Mouse (Mus musculus) MEL (cell line): ENCODE results near the gene Abhd8.

ENCODE experiments used
- CTCF ChIP-seq, 3 experiments: IDR thresholded peaks in 2 of 3; conservative IDR thresholded peaks in 1 of 3; 2 replicates each; pipeline ENCODE4 v1.5.1; 2011 to 2012; ENCODE audit warnings: low read length in 3 of 3, low read depth in 2 of 3, mild to moderate bottlenecking in 2 of 3, improper control_type of control experiment in 1 of 3, inconsistent platforms in 1 of 3, mixed read lengths in 1 of 3, moderate library complexity in 1 of 3; ENCODE audit not compliant: control insufficient read depth in 1 of 3, insufficient read depth in 1 of 3, poor library complexity in 1 of 3, severe bottlenecking in 1 of 3
- E2F4 ChIP-seq: IDR thresholded peaks from 2 replicates; pipeline ENCODE4 v1.6.1; 2011; ENCODE audit warnings: low read depth, low read length, improper control_type of control experiment, borderline replicate concordance
- GATA1 ChIP-seq: IDR thresholded peaks from 2 replicates; pipeline ENCODE4 v1.6.1; 2011; ENCODE audit warnings: low read depth, low read length, improper control_type of control experiment
- HCFC1 ChIP-seq: IDR thresholded peaks from 2 replicates; pipeline ENCODE4 v1.6.1; 2012; ENCODE audit warnings: low read depth, mild to moderate bottlenecking, inconsistent platforms, low read length, improper control_type of control experiment, moderate library complexity
- MAX ChIP-seq: IDR thresholded peaks from 2 replicates; pipeline ENCODE4 v1.6.1; 2011; ENCODE audit warnings: low read length, improper control_type of control experiment
- MEF2A ChIP-seq: IDR thresholded peaks from 2 replicates; pipeline ENCODE4 v1.6.1; 2014; ENCODE audit warnings: low read depth, mild to moderate bottlenecking, inconsistent platforms, low read length, improper control_type of control experiment; ENCODE audit not compliant: poor library complexity, insufficient replicate concordance, severe bottlenecking; ENCODE audit errors: extremely low read depth
- POLR2A ChIP-seq, 2 experiments: IDR thresholded peaks; 2 replicates each; pipeline ENCODE4 v1.6.1; 2011 to 2012; ENCODE audit warnings: low read length in 2 of 2, mild to moderate bottlenecking in 2 of 2, control low read depth in 1 of 2, improper control_type of control experiment in 1 of 2, low read depth in 1 of 2, moderate library complexity in 1 of 2; ENCODE audit not compliant: control insufficient read depth in 1 of 2, insufficient read depth in 1 of 2, poor library complexity in 1 of 2
- RAD21 ChIP-seq: IDR thresholded peaks from 2 replicates; pipeline ENCODE4 v1.6.1; 2011; ENCODE audit warnings: mild to moderate bottlenecking, low read depth, low read length, improper control_type of control experiment
- SIN3A ChIP-seq: IDR thresholded peaks from 2 replicates; pipeline ENCODE4 v1.6.1; 2012; ENCODE audit warnings: low read length, improper control_type of control experiment, inconsistent platforms
- USF1 ChIP-seq: IDR thresholded peaks from 2 replicates; pipeline ENCODE4 v1.6.1; 2014; ENCODE audit warnings: low read depth, mild to moderate bottlenecking, inconsistent platforms, low read length, improper control_type of control experiment, moderate library complexity

DNA sequence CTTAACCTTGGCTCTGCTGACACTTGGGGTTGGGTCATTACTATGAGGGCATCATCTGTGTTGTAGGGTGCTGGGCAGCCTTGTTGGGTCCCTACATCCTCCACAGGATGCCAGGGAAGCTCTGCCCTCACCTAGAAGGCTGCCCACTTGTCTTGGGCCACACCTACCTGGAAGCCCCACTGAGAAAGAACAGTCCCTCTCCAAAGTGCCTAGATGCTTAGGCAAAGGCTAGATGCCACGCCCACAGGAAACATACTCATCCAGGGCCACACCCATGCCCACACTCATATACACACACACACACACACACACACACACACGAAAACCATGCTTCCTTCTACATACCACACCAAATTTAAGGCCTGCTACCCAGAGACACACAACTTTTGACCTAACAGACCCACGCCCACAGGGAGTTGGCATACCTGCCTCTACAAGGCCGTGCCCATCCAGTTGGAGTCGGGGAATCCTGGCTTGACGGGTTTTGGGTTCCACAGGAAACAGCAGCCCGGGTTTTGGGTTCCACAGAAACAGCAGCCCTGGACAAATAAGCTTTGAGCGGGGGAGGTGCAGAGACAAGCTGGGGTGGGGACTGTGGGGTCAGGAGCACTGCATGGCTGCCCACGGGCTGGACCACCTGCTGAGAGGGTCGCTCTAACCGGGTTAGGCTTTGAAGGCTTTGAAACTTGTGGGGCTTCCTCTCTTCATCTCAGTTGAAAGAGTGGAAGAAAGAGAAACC lies 51.8 kb downstream of the Abhd8 start:
- TF ChIP-seq E2F4 (no peak), RAD21 (no peak), SIN3A (no peak), USF1 (no peak), MEF2A (no peak), POLR2A (IDR thresholded peaks at IDR 0.05; ENCODE audit: control insufficient read depth in 1 of 2, insufficient read depth in 1 of 2, low read depth in 1 of 2, low read length in 2 of 2, poor library complexity in 1 of 2) (peak in 1 of 2 experiments; percentile 35; a peak in 1 of 4 replicates), CTCF (IDR thresholded peaks at IDR 0.05 in 2 of 3, conservative IDR thresholded peaks at IDR 0.05 in 1 of 3; ENCODE audit: control insufficient read depth in 1 of 3, insufficient read depth in 1 of 3, low read depth in 2 of 3, low read length in 3 of 3, poor library complexity in 1 of 3, severe bottlenecking in 1 of 3) (no peak), GATA1 (no peak), HCFC1 (no peak), MAX (no peak)
